Mouse (Mus musculus) liver, adult 2 months (tissue): Measurements from ENCODE around the gene Scml4. TPM values are rescaled to one million over a fixed set of nuclear protein-coding genes. Genes with fewer than 3 reads are reported as not detected.

ENCODE experiments used
- DNase-seq: peaks from one replicate; pipeline ENCODE4 v3.0.0-alpha.2; 2011; ENCODE audit warnings: low read depth, low spot score; ENCODE audit errors: extremely low read depth
- H3K27ac ChIP-seq: fragments of 200-500 bp; replicated peaks from 2 replicates; pipeline ENCODE4 v1.5.1; 2012; ENCODE audit warnings: low read depth, mild to moderate bottlenecking, control low read depth, inconsistent platforms, low read length; ENCODE audit not compliant: insufficient read depth
- H3K27me3 ChIP-seq: fragments of 200-500 bp; 2 replicates; pipeline ENCODE4 v1.6.1; 2012; ENCODE audit warnings: mild to moderate bottlenecking, moderate library complexity, low read length, inconsistent platforms; ENCODE audit not compliant: control insufficient read depth, insufficient read depth
- H3K36me3 ChIP-seq: fragments of 200-500 bp; 2 replicates; pipeline ENCODE4 v1.6.1; 2012; ENCODE audit warnings: low read length, inconsistent platforms; ENCODE audit not compliant: control insufficient read depth, insufficient read depth
- H3K4me1 ChIP-seq: fragments of 200-500 bp; 2 replicates; pipeline ENCODE4 v1.6.1; 2011; ENCODE audit warnings: low read length; ENCODE audit not compliant: control insufficient read depth, insufficient read depth
- H3K4me3 ChIP-seq: fragments of 200-500 bp; 2 replicates; pipeline ENCODE4 v1.5.1; 2011; ENCODE audit warnings: low read depth, mild to moderate bottlenecking, control low read depth, low read length, moderate library complexity; ENCODE audit not compliant: insufficient read depth
- H3K79me2 ChIP-seq: fragments of 200-500 bp; 2 replicates; pipeline ENCODE4 v1.6.1; 2012; ENCODE audit warnings: inconsistent platforms, mild to moderate bottlenecking, low read length, moderate library complexity; ENCODE audit not compliant: control insufficient read depth, insufficient read depth
- H3K9ac ChIP-seq: fragments of 200-500 bp; 2 replicates; pipeline ENCODE4 v1.6.1; 2012; ENCODE audit warnings: low read depth, mild to moderate bottlenecking, control low read depth, inconsistent platforms, low read length
- CTCF ChIP-seq: fragments of 200-500 bp; IDR thresholded peaks from 2 replicates; pipeline ENCODE4 v1.5.1; 2011; ENCODE audit warnings: low read depth, low read length, control low read depth
- POLR2A ChIP-seq: fragments of 200-500 bp; IDR thresholded peaks from 2 replicates; pipeline ENCODE4 v1.6.1; 2011; ENCODE audit warnings: low read length, control low read depth; ENCODE audit not compliant: insufficient read depth; ENCODE audit errors: extremely low read depth
- WGBS: fragments of 180-500 bp; shearing (Covaris S2); methylation state at CpG from one replicate; pipeline ENCODE4 v1.1.7; 2018; 5-methylcytosine and 5-hydroxymethylcytosine counted together
- polyA plus RNA-seq: library from polyadenylated mRNA; depleted of rRNA; stranded (reverse); fragments of >200 nt; gene quantifications from 2 replicates; pipeline ENCODE4 v1.2.3, GENCODE M21; 2012
- total RNA-seq: library from RNA; depleted of rRNA; stranded (reverse); fragments of >200 nt; gene quantifications from 2 replicates; pipeline ENCODE4 v1.2.3, GENCODE M21; 2014

The Scml4 gene
- total and polyA plus RNA-seq, 2 experiments = 0.28 to 0.50 TPM

GRCm38 (mm10) chr10:42908562-42908961 lies 48.4 kb downstream of the Scml4 start:
- Histone ChIP-seq H3K79me2 (no peaks in the 10 kb centered on the region), H3K4me3 (no peak overlapping the region), H3K36me3 (no peaks in the 10 kb centered on the region), H3K27me3 (no peaks in the 10 kb centered on the region), H3K9ac (no peak overlapping the region), H3K4me1 (no peaks in the 10 kb centered on the region), H3K27ac (no peak overlapping the region)
- no peak for DNase-seq
- WGBS = 80% methylated on average over 1 of the region's 1 CpGs
- TF ChIP-seq CTCF (no peak), POLR2A (no peak)

GRCm38 (mm10) chr10:42910567-42910966 lies 50.4 kb downstream of the Scml4 start:
- no peak overlapping the region for H3K9ac ChIP-seq
- no peak overlapping the region for H3K4me3 ChIP-seq
- no peak overlapping the region for H3K27ac ChIP-seq
- TF ChIP-seq POLR2A (no peak), CTCF (no peak)
- no peak for DNase-seq
- H3K27me3 ChIP-seq = no peaks in the 10 kb centered on the region
- no peaks in the 10 kb centered on the region for H3K4me1 ChIP-seq
- H3K79me2 ChIP-seq = no peaks in the 10 kb centered on the region
- 56% methylated on average over 4 of the region's 4 CpGs for WGBS
- H3K36me3 ChIP-seq = no peaks in the 10 kb centered on the region

- no peak for DNase-seq
- no peak for TF ChIP-seq CTCF
- no peak for TF ChIP-seq POLR2A
- H3K9ac ChIP-seq = no peak overlapping the region
- no peaks in the 10 kb centered on the region for H3K36me3 ChIP-seq
- H3K27ac ChIP-seq = no peak overlapping the region
- H3K27me3 ChIP-seq = no peaks in the 10 kb centered on the region
- H3K4me3 ChIP-seq = no peak overlapping the region
- no peaks in the 10 kb centered on the region for H3K79me2 ChIP-seq
- no peaks in the 10 kb centered on the region for H3K4me1 ChIP-seq
- WGBS = 85% methylated on average over 10 of the region's 10 CpGs
These were observed 51.9 kb downstream of the Scml4 start for GRCm38 (mm10) chr10:42912056-42912455.

- H3K9ac ChIP-seq = no peak overlapping the region
- no peak for DNase-seq
- no peak for TF ChIP-seq CTCF
- no peak for TF ChIP-seq POLR2A
- H3K4me3 ChIP-seq = no peak overlapping the region
- no peaks in the 10 kb centered on the region for H3K27me3 ChIP-seq
- H3K79me2 ChIP-seq = no peaks in the 10 kb centered on the region
- 50% methylated on average over 4 of the region's 4 CpGs for WGBS
- no peaks in the 10 kb centered on the region for H3K36me3 ChIP-seq
- H3K27ac ChIP-seq = no peak overlapping the region
- H3K4me1 ChIP-seq = no peaks in the 10 kb centered on the region
These were observed 53.0 kb downstream of the Scml4 start for GRCm38 (mm10) chr10:42913196-42913595.

GRCm38 (mm10) chr10:42914146-42914545 lies 54.0 kb downstream of the Scml4 start:
- Histone ChIP-seq H3K4me3 (no peak overlapping the region), H3K4me1 (no peaks in the 10 kb centered on the region), H3K79me2 (no peaks in the 10 kb centered on the region), H3K27me3 (no peaks in the 10 kb centered on the region), H3K9ac (no peak overlapping the region), H3K36me3 (no peaks in the 10 kb centered on the region), H3K27ac (no peak overlapping the region)
- no peak for TF ChIP-seq CTCF
- no peak for TF ChIP-seq POLR2A
- WGBS = 73% methylated on average over 6 of the region's 6 CpGs
- no peak for DNase-seq

- H3K4me1 ChIP-seq = no peaks in the 10 kb centered on the region
- WGBS = 80% methylated on average over 5 of the region's 5 CpGs
- no peak overlapping the region for H3K27ac ChIP-seq
- TF ChIP-seq POLR2A = no peak
- no peak for TF ChIP-seq CTCF
- H3K27me3 ChIP-seq = no peaks in the 10 kb centered on the region
- no peak overlapping the region for H3K4me3 ChIP-seq
- H3K36me3 ChIP-seq = no peaks in the 10 kb centered on the region
- DNase-seq = no peak
- H3K79me2 ChIP-seq = no peaks in the 10 kb centered on the region
- no peak overlapping the region for H3K9ac ChIP-seq
These were observed 57.2 kb downstream of the Scml4 start for GRCm38 (mm10) chr10:42917355-42917754.
